Mouse (Mus musculus) heart, embryonic 13.5 days (tissue): ENCODE measurements around the gene AI661453. TPM values are rescaled to one million over a fixed set of nuclear protein-coding genes. Genes with fewer than 3 reads are reported as not detected.
A peak's percentile ranks its signal among the peaks of the same experiment; 100 is the strongest.

Experiments
- ATAC-seq: fragments of 200-750 bp; cut with Nextera tagmentation; 2 replicates; pipeline ENCODE4 v1.8.0; 2017; ENCODE audit warnings: moderate TSS enrichment; ENCODE audit not compliant: insufficient number of reproducible peaks, low FRiP score, low TSS enrichment; ENCODE audit errors: extremely low read depth
- H3K27ac ChIP-seq: fragments of 300-500 bp; sonication (generic); replicated peaks from 2 replicates; pipeline ENCODE4 v1.5.1; 2015; ENCODE audit warnings: moderate library complexity, mild to moderate bottlenecking, inconsistent platforms
- H3K27me3 ChIP-seq: fragments of 300-500 bp; sonication (generic); replicated peaks from 2 replicates; pipeline ENCODE4 v1.6.1; 2015; ENCODE audit warnings: mild to moderate bottlenecking, inconsistent platforms
- H3K36me3 ChIP-seq: fragments of 300-500 bp; sonication (generic); 2 replicates; pipeline ENCODE4 v1.6.1; 2015; ENCODE audit warnings: mild to moderate bottlenecking, inconsistent platforms
- H3K4me1 ChIP-seq: fragments of 300-500 bp; sonication (generic); 2 replicates; pipeline ENCODE4 v1.6.1; 2015; ENCODE audit warnings: inconsistent platforms
- H3K4me2 ChIP-seq: fragments of 300-500 bp; sonication (generic); 2 replicates; pipeline ENCODE4 v1.6.1; 2015; ENCODE audit warnings: inconsistent platforms, mild to moderate bottlenecking, moderate library complexity
- H3K4me3 ChIP-seq: fragments of 300-500 bp; sonication (generic); 2 replicates; pipeline ENCODE4 v1.5.1; 2015; ENCODE audit warnings: moderate library complexity, mild to moderate bottlenecking, inconsistent platforms
- H3K9ac ChIP-seq: fragments of 300-500 bp; sonication (generic); 2 replicates; pipeline ENCODE4 v1.6.1; 2015; ENCODE audit warnings: inconsistent platforms, mild to moderate bottlenecking, moderate library complexity
- H3K9me3 ChIP-seq: fragments of 300-500 bp; sonication (generic); 2 replicates; pipeline ENCODE4 v1.6.1; 2016; ENCODE audit warnings: inconsistent platforms
- WGBS: fragments of 180-500 bp; shearing (Covaris S2); methylation state at CpG from one replicate; pipeline ENCODE4 v1.1.7; 2015; ENCODE audit warnings: mixed read lengths; 5-methylcytosine and 5-hydroxymethylcytosine counted together
- polyA plus RNA-seq: library from polyadenylated mRNA; unstranded; fragments of >200 nt; fragmentation: Nextera tagmentation; extraction: Ambion mirVana; gene quantifications from 2 replicates; pipeline ENCODE4 v1.2.1, GENCODE M21; 2015

The AI661453 gene
- polyA plus RNA-seq, 1 experiment from 2014 or later, result 0.82 TPM

- Histone ChIP-seq H3K9ac (no peak overlapping the region), H3K4me3 (no peak overlapping the region), H3K9me3 (no peaks in the 10 kb centered on the region), H3K36me3 (peaks cover 5% of the 10 kb centered on the region; the same call in 1 of the 2 replicates), H3K4me2 (no peak overlapping the region), H3K27me3 (no peaks in the 10 kb centered on the region), H3K4me1 (peaks cover 76% of the 10 kb centered on the region), H3K27ac (no peak overlapping the region)
- ATAC-seq, result no peak
- 80% methylated on average over 7 of the region's 7 CpGs for WGBS
Observed at GRCm38 (mm10) chr17:47515180-47515844, 78.9 kb downstream of the AI661453 start.

- no peak overlapping the region for H3K27ac ChIP-seq
- no peak overlapping the region for H3K4me3 ChIP-seq
- H3K27me3 ChIP-seq, result no peaks in the 10 kb centered on the region
- no peaks in the 10 kb centered on the region for H3K9me3 ChIP-seq
- WGBS, result 93% methylated on average over 3 of the region's 3 CpGs
- H3K4me2 ChIP-seq, result no peak overlapping the region
- ATAC-seq, result no peak
- H3K36me3 ChIP-seq, result peaks cover 5% of the 10 kb centered on the region; the same call in 1 of the 2 replicates
- H3K9ac ChIP-seq, result no peak overlapping the region
- H3K4me1 ChIP-seq, result peaks cover 78% of the 10 kb centered on the region
Observed at GRCm38 (mm10) chr17:47516232-47516631, 79.8 kb downstream of the AI661453 start.

GRCm38 (mm10) chr17:47518205-47518604 is 81.8 kb downstream of the AI661453 start:
- Histone ChIP-seq H3K4me2 (peak overlapping the region; percentile 44), H3K27ac (peak overlapping the region; percentile 99), H3K4me3 (no peak overlapping the region), H3K9me3 (no peaks in the 10 kb centered on the region), H3K27me3 (no peaks in the 10 kb centered on the region), H3K4me1 (peaks cover 78% of the 10 kb centered on the region), H3K9ac (peak overlapping the region; percentile 71), H3K36me3 (peaks cover 5% of the 10 kb centered on the region; the same call in 1 of the 2 replicates)
- WGBS, result 12% methylated on average over 8 of the region's 8 CpGs
- peak; percentile 35; the same call in 1 of the 2 replicates for ATAC-seq

Other genes with a start within 250 kb of the AI661453 start
- gene Mrps10, start 67.7 kb upstream of the AI661453 start, polyA plus RNA-seq, result 60.6 and 67.7 TPM in 2 replicates
- gene Guca1b, start 51.2 kb upstream of the AI661453 start, polyA plus RNA-seq, result 1.2 and 1.4 TPM in 2 replicates
- 2.1 and 2.8 TPM in 2 replicates for gene Guca1a, start 36.0 kb upstream of the AI661453 start, polyA plus RNA-seq
- 0.66 and 0.99 TPM in 2 replicates for gene 1700001C19Rik, start 761 bp downstream of the AI661453 start, polyA plus RNA-seq
- 18.4 and 19.4 TPM in 2 replicates for gene Taf8, start 65.7 kb downstream of the AI661453 start, polyA plus RNA-seq
- gene Ccnd3, start 68.4 kb downstream of the AI661453 start, polyA plus RNA-seq, result 451 and 478 TPM in 2 replicates
- gene Bysl, start 174.9 kb downstream of the AI661453 start, polyA plus RNA-seq, result 24.1 and 24.8 TPM in 2 replicates
- gene Med20, start 175.0 kb downstream of the AI661453 start, polyA plus RNA-seq, result 25.1 and 27.5 TPM in 2 replicates
- gene Gm20517, start 175.0 kb downstream of the AI661453 start, polyA plus RNA-seq, result 1.2 and 2.1 TPM in 2 replicates
- 2.6 and 3.3 TPM in 2 replicates for gene Usp49, start 194.1 kb downstream of the AI661453 start, polyA plus RNA-seq